Mouse (Mus musculus) stomach, postnatal 0 days (tissue): ENCODE data around the gene Nsg2.

Experiments
- CTCF ChIP-seq: IDR thresholded peaks from 2 replicates; pipeline ENCODE4 v1.5.1; 2016; ENCODE audit warnings: antibody characterized with exemption, low read depth, mild to moderate bottlenecking, moderate library complexity
- EP300 ChIP-seq: optimal IDR thresholded peaks from 2 replicates; pipeline ENCODE3; 2016; ENCODE audit warnings: antibody characterized with exemption

GRCm38 (mm10) chr11:32096346-32096745 lies 96.1 kb downstream of the Nsg2 start:
- TF ChIP-seq CTCF (no peak), EP300 (no peak)
